Mouse (Mus musculus): ENCODE results near the gene Moap1.

Gene Moap1

DNA sequence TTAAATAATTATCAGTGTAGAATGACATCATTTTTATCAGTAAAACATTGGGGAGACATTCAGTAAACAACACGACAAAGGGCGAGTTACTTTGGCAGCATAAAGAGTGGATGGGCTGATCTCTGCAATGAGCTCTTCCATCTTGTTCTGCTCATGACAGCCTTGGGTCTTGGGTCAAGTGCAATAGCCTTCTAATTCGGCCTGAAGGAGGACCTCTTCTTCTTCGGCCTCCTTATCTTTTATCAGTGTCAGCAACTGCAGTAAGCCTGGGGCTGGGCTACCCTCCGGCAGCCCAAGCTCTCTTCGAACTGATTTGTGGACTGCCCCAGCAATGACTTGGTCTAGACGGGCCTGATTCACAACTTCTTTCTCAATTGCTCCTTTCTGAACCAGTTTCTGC is 1.4 kb downstream of the Moap1 start:
- DNase-seq (ENCODE audit: low spot score): no peak

DNA sequence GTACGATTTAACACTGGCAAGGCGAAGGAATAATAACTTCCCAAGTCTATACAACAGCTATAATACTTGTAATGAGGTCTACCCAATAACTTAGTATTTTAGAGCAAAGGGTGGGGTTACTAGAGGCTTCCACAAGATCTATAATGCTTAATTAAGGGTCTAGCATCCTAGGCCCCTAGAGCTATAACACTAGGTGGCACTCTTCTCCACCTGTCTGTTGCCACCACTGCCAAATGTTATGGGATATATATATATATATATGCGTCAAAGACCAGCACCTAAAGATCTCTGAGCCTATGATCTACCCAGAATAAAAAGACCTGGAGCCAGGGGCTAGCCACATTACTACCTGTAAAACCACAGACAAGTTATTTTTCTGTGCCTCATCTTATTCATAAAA is 3.2 kb downstream of the Moap1 start:
- DNase-seq (ENCODE audit: low spot score): no peak

DNA sequence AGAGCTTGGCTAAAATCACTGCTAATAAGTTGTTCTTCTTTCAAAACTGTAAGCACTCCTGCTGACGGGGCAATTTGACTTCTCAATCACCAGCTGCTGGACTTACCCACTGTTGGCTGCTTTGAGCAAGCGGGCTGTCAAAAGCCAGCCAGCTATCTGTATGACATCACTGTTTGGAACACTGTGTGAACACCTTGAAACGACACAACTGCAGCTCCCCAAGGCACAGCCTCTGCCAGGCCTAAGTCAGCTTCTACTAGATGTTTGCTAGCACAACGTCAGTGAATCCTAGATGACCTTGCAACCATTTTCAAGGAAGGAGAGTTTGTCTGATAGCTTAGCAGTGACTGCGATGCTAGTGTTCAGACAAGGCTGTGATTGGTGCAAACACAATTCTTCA is 4.4 kb downstream of the Moap1 start:
- DNase-seq (ENCODE audit: low spot score): no peak

- peak; percentile 47 for DNase-seq (ENCODE audit: low spot score)
These were observed 10.1 kb downstream of the Moap1 start for GRCm38 (mm10) chr12:102733381-102733780.

GRCm38 (mm10) chr12:102730798-102731619 is 12.5 kb downstream of the Moap1 start:
- DNase-seq (ENCODE audit: low spot score): no peak

GRCm38 (mm10) chr12:102729855-102730797 is 13.3 kb downstream of the Moap1 start:
- peak; percentile 80 for DNase-seq (ENCODE audit: low spot score)

GRCm38 (mm10) chr12:102725761-102726175 is 17.7 kb downstream of the Moap1 start:
- DNase-seq (ENCODE audit: low spot score): no peak

- DNase-seq (ENCODE audit: low spot score): no peak
These were observed 18.3 kb downstream of the Moap1 start for GRCm38 (mm10) chr12:102725146-102725545.

- no peak for DNase-seq (ENCODE audit: low spot score)
These were observed 19.6 kb downstream of the Moap1 start for GRCm38 (mm10) chr12:102723861-102724260.

DNA sequence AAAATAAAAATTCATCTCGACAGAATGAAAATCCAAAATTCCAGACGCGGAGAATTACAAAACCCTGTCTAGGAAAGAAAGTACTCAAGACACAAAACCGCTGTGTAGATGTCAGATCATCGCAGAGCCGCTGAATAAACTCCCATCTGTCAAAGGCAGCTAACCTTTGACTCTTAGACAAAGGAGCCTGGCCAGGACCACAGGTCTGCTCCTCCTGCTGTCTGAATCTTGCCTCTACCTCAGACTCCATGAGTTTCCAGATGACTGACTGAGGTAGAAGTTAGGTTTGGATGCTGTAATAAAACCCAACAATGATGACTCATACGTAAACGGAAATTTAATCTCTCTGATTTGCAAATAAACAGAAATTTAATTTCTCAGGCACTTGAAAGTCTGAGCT is 20.5 kb downstream of the Moap1 start:
- DNase-seq (ENCODE audit: low spot score): no peak

DNA sequence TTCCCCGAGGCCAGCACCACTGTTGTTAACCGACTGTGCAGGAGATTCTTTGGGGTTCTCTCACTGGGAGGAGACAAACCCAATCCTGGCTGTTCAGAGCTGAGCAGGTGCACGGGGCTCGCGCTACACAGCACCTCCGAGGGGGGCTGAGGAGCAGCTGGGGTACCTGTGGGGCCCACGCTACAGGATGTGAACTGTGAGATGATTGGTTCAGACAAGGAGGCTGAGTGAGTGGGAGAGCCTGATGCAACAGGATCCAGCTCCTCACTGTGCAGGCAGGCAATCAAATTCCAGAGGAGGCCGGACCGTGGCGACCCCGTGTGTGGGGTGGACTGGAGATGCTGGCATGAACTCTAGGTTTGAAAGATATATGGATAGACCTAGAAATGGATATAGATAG is 21.0 kb downstream of the Moap1 start:
- no peak for DNase-seq (ENCODE audit: low spot score)

DNA sequence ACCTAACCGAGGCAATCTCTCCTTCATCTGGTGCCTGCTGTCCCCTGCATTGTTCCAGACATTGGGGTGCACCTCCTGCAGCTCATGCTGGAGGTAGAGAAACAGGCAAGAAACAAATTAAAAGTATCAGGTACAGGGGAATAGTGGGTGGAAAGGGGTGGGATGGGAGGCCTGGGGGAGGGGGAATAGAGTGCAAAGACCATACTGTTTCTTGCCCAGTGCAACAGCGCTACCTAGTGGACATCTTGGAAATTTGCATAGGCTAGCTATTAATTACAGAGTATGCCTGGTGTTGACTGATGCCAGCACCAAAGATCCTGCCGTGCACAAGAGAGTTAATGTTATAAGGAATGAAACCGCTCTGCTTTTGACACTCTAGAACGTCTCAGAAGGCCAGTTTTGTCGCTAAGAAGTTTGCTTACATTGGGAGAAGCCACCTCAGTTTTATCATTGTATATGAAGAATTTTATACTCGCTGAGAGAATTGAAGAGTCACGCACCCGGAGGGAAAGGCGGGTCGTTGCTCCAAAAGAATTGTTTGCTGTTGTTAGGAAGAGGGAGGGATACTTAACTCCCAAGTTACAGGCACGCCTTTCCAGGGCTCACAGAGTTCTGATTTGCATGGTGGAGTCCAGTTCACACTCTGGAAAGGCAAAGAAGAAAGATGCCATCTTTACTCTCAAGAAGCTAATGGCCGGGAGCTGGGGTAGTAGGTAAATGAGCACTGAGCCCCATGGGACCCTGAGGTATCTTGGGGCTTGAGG is 23.7 kb downstream of the Moap1 start:
- DNase-seq (ENCODE audit: low spot score): no peak

DNA sequence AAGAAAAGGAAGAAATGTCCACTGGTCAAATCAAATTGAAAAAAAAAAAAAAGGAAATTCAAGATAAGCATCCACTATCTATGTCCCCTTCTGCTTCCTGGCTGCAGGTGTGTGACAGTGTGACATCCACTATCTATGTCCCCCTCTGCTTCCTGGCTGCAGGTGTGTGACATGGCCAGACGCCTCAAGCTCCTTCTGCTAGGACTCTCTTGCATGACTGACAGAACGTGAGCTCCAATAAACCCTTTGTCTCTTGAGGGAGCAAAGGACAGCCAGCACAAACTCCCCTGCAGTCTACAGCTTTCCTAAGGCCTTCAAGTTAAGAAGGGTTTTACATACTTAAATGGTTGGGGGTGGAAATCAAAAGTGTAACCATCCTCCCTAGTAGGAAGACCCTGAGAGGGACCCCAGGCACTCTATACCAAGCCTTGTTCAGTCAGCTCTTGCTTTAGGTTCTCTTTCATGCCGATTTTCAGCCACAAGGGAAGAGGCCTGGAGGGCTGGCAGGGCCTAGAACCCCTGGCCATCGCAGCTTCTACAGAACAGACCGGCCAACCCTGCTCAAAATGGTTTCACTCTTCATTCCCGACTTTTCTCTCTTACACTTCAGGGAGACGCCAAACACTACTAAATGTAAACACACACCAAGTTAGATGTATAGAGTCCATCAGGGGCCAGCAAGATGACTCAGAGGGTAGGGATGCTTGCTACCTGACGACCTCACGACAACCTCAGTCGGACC is 28.6 kb downstream of the Moap1 start:
- no peak for DNase-seq (ENCODE audit: low spot score)

GRCm38 (mm10) chr12:102714116-102714515 is 29.3 kb downstream of the Moap1 start:
- no peak for DNase-seq (ENCODE audit: low spot score)

- no peak for DNase-seq (ENCODE audit: low spot score)
These were observed 30.2 kb downstream of the Moap1 start for GRCm38 (mm10) chr12:102713153-102713865.

DNA sequence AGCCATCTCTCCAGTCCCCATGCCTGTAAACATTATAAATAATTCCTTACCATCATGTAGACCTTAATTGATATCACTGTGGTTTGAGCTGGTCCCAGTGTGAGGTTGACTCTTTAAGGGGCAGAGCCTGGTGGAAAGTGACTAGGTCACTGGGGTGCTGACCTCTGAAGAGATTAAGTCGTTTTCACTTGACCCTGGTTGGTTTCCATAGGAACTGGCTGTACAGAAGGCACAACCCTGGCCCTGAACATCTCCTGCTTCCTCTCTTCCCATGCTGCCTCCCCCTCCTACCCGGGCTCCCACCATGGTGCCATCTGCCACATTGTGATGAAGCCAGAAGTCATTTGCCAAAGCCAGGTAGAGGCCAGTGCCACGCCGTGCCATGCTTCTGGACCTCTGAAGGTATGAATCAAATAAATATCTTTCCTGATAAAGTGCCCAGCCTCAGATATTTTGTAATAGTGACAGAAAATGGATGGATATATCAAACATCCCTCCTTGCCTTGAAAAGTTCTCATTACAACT is 32.5 kb downstream of the Moap1 start:
- no peak for DNase-seq (ENCODE audit: low spot score)

DNA sequence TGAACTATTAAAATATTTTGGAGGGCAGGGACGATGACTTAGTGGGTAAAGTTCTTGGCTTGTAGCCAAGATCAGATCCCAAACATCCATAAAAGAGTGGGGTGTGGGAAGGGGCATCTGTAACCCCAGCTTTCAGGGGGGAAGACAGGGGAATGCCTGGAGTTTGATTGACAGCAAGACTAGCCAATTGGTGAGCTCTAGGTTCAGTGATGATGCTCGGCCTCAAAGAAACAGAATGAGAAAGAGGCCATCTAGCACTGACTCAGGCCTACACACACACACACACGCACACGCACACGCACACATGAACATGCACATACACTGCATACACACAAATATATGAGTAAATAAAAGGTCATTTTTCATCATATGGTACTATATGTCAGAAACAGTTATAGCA is 33.6 kb downstream of the Moap1 start:
- DNase-seq (ENCODE audit: low spot score): no peak

- DNase-seq (ENCODE audit: low spot score): no peak
These were observed 35.2 kb downstream of the Moap1 start for GRCm38 (mm10) chr12:102708220-102708619.

- no peak for DNase-seq (ENCODE audit: low spot score)
These were observed 36.5 kb downstream of the Moap1 start for GRCm38 (mm10) chr12:102706833-102707463.
